Mouse (Mus musculus): Measurements from ENCODE around the gene Cand1. TPM values are rescaled to one million over a fixed set of nuclear protein-coding genes. Genes with fewer than 3 reads are reported as not detected.

The Cand1 gene
- polyA plus RNA-seq, 1 experiment, result 30.8 TPM

DNA sequence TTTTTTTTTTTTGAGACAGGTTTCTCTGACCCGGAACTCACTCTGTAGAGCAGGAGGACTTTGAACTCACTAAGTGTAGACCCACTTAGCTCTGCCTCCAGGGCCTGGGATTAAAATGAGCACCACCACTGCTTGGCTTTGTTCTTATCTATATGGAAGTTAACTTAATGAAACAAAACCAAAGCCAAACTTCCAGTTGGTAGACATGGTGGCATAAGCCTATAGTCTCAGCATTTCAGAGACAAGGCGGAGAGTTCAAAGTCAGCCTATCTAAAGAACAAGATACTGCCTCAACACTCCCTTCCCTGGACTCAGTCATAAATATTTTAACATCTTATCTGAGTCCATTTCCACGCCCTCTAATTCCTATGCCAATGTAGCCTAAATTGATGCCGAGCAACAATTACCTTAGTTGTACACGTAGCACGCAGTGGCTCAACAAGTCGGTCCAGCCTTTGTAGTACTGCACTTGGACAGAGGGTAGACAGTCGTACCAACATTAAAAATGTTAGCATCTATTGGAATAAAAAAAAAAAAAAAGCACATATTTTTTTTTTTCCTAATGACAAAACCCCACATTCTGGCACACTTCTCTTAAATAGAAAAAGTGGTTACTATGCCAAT lies 33.4 kb downstream of the Cand1 start:
- H3K36me3 ChIP-seq (ENCODE audit: control insufficient read depth, insufficient read depth), result peaks cover 81% of the 10 kb centered on the region
- no peak overlapping the region for H3K4me2 ChIP-seq (ENCODE audit: low read depth)
- no peak overlapping the region for H3ac ChIP-seq (ENCODE audit: control insufficient read depth, insufficient read length)
- H3K27me3 ChIP-seq (ENCODE audit: control insufficient read depth, insufficient read depth, insufficient read length), result no peaks in the 10 kb centered on the region
- no peaks in the 10 kb centered on the region for H3K79me2 ChIP-seq (ENCODE audit: control insufficient read depth, insufficient read depth)
- no peak overlapping the region for H3K4me3 ChIP-seq
- TF ChIP-seq POLR2AphosphoS2 (IDR thresholded peaks at IDR 0.05; ENCODE audit: insufficient read length, low read depth) (no peak), SRF (IDR thresholded peaks at IDR 0.05; ENCODE audit: control insufficient read depth, insufficient read length, low read depth) (no peak), REST (IDR thresholded peaks at IDR 0.05; ENCODE audit: insufficient read depth, insufficient read length) (no peak), MYOG (IDR thresholded peaks at IDR 0.05; ENCODE audit: control insufficient read depth in 1 of 3, insufficient read depth in 1 of 3, insufficient read length in 2 of 3, low read depth in 2 of 3) (no peak), POLR2A (IDR thresholded peaks at IDR 0.05; ENCODE audit: insufficient read length, low read depth) (no peak), TCF3 (IDR thresholded peaks at IDR 0.05; ENCODE audit: insufficient read length, low read depth) (no peak), MAX (IDR thresholded peaks at IDR 0.05; ENCODE audit: low read depth) (no peak), MYOD1 (IDR thresholded peaks at IDR 0.05; ENCODE audit: control insufficient read depth in 1 of 3, insufficient read length in 2 of 3, low read depth in 2 of 3) (no peak), CEBPB (IDR thresholded peaks at IDR 0.05; ENCODE audit: insufficient read depth, poor library complexity, severe bottlenecking) (no peak), USF1 (IDR thresholded peaks at IDR 0.05; ENCODE audit: low read depth) (no peak), E2F4 (IDR thresholded peaks at IDR 0.05; ENCODE audit: insufficient read depth) (no peak), TCF12 (IDR thresholded peaks at IDR 0.05; ENCODE audit: insufficient read depth, poor library complexity, severe bottlenecking) (no peak)

DNA sequence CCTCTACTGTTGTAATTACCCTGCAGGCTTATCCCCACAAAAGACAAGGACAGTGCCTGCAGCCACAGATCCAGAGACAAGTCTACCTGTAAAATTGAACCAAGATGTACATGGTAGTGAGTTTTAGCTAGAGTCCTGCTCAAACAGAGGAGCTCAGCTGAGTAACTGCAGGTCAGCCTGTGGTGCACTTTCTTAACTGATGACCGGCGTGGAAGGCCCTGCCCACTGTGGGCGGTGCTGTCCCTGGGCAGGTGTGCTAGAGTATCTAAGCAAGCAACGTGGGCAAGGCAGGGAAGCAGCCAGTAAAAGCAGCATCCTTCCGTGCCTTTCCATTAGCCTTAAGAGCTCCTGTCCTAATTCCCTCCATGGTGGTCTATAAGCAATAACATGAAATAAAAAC lies 34.6 kb downstream of the Cand1 start:
- no peaks in the 10 kb centered on the region for H3K79me2 ChIP-seq (ENCODE audit: control insufficient read depth, insufficient read depth)
- H3ac ChIP-seq (ENCODE audit: control insufficient read depth, insufficient read length), result no peak overlapping the region
- H3K4me3 ChIP-seq, result no peak overlapping the region
- TF ChIP-seq MYOD1 (IDR thresholded peaks at IDR 0.05; ENCODE audit: control insufficient read depth in 1 of 3, insufficient read length in 2 of 3, low read depth in 2 of 3) (no peak), TCF12 (IDR thresholded peaks at IDR 0.05; ENCODE audit: insufficient read depth, poor library complexity, severe bottlenecking) (no peak), POLR2AphosphoS2 (IDR thresholded peaks at IDR 0.05; ENCODE audit: insufficient read length, low read depth) (no peak), MAX (IDR thresholded peaks at IDR 0.05; ENCODE audit: low read depth) (no peak), E2F4 (IDR thresholded peaks at IDR 0.05; ENCODE audit: insufficient read depth) (no peak), TCF3 (IDR thresholded peaks at IDR 0.05; ENCODE audit: insufficient read length, low read depth) (no peak), CEBPB (IDR thresholded peaks at IDR 0.05; ENCODE audit: insufficient read depth, poor library complexity, severe bottlenecking) (no peak), MYOG (IDR thresholded peaks at IDR 0.05; ENCODE audit: control insufficient read depth in 1 of 3, insufficient read depth in 1 of 3, insufficient read length in 2 of 3, low read depth in 2 of 3) (no peak), POLR2A (IDR thresholded peaks at IDR 0.05; ENCODE audit: insufficient read length, low read depth) (no peak), SRF (IDR thresholded peaks at IDR 0.05; ENCODE audit: control insufficient read depth, insufficient read length, low read depth) (no peak), USF1 (IDR thresholded peaks at IDR 0.05; ENCODE audit: low read depth) (no peak), REST (IDR thresholded peaks at IDR 0.05; ENCODE audit: insufficient read depth, insufficient read length) (no peak)
- peaks cover 77% of the 10 kb centered on the region for H3K36me3 ChIP-seq (ENCODE audit: control insufficient read depth, insufficient read depth)
- H3K4me2 ChIP-seq (ENCODE audit: low read depth), result no peak overlapping the region
- no peaks in the 10 kb centered on the region for H3K27me3 ChIP-seq (ENCODE audit: control insufficient read depth, insufficient read depth, insufficient read length)

DNA sequence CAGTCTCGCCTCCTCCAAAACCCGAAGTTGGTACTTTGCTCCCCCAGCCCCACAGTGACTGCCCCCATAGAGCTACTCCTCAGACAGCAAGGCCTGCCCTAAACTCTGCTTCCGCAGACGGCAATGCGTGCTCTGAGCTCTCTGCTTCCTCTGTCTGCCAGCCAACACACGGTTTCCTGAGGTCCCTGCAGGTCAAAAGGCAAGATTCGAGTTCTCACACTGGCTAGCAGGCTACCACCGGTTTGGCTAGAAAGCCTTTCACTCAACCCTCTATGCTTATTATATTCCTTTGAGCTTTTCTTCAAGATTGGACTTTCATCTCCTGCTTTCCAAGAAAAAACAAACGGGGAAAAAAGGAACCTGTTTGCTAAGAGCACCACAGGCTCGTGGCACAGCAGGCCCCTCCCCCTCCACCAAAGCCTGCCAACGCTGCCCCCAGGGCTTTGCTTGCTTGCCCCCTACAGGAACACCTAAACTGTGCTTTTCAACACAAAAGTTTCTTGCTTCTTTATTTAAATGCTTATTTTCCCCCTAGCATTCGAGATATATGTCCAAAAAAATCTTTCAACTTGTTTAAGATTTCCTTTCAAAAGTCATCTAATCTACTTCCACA lies 35.4 kb downstream of the Cand1 start:
- Histone ChIP-seq H3K27me3 (ENCODE audit: control insufficient read depth, insufficient read depth, insufficient read length) (no peaks in the 10 kb centered on the region), H3K36me3 (ENCODE audit: control insufficient read depth, insufficient read depth) (peaks cover 71% of the 10 kb centered on the region)
- TF ChIP-seq TCF3 (IDR thresholded peaks at IDR 0.05; ENCODE audit: insufficient read length, low read depth), result no peak
- no peak for TF ChIP-seq MAX (IDR thresholded peaks at IDR 0.05; ENCODE audit: low read depth)
- no peak for TF ChIP-seq POLR2AphosphoS2 (IDR thresholded peaks at IDR 0.05; ENCODE audit: insufficient read length, low read depth)
- TF ChIP-seq POLR2A (IDR thresholded peaks at IDR 0.05; ENCODE audit: insufficient read length, low read depth), result no peak
- no peak for TF ChIP-seq MYOG (IDR thresholded peaks at IDR 0.05; ENCODE audit: control insufficient read depth in 1 of 3, insufficient read depth in 1 of 3, insufficient read length in 2 of 3, low read depth in 2 of 3)
- TF ChIP-seq REST (IDR thresholded peaks at IDR 0.05; ENCODE audit: insufficient read depth, insufficient read length), result no peak
- TF ChIP-seq SRF (IDR thresholded peaks at IDR 0.05; ENCODE audit: control insufficient read depth, insufficient read length, low read depth), result no peak
- no peak for TF ChIP-seq TCF12 (IDR thresholded peaks at IDR 0.05; ENCODE audit: insufficient read depth, poor library complexity, severe bottlenecking)
- no peak for TF ChIP-seq USF1 (IDR thresholded peaks at IDR 0.05; ENCODE audit: low read depth)
- no peak for TF ChIP-seq MYOD1 (IDR thresholded peaks at IDR 0.05; ENCODE audit: control insufficient read depth in 1 of 3, insufficient read length in 2 of 3, low read depth in 2 of 3)
- TF ChIP-seq CEBPB (IDR thresholded peaks at IDR 0.05; ENCODE audit: insufficient read depth, poor library complexity, severe bottlenecking), result no peak
- TF ChIP-seq E2F4 (IDR thresholded peaks at IDR 0.05; ENCODE audit: insufficient read depth), result no peak

DNA sequence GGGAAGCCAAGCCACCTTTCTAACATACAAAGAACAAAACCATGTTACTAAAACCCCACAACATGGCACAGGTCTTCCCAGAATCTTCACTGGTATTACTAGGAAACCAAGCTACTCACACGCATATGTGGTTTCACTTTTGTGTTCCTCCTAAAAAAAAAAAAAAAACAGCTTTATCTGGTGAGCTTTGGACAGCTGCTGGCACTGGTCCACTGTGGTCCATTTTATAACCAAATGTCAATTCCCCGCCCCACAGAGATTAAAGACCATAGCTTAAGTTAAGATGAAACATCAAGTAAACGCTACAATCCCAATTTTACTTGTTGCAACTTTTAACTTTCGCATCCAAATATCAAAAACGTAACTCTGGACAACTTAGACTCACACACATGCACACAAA lies 40.0 kb downstream of the Cand1 start:
- no peaks in the 10 kb centered on the region for H3K27me3 ChIP-seq (ENCODE audit: control insufficient read depth, insufficient read depth, insufficient read length)
- H3K36me3 ChIP-seq (ENCODE audit: control insufficient read depth, insufficient read depth), result peaks cover 34% of the 10 kb centered on the region

More for the DNA sequence above, 35.4 kb downstream of the Cand1 start:
- no peak overlapping the region for H3ac ChIP-seq (ENCODE audit: control insufficient read depth, insufficient read length)
- no peak overlapping the region for H3K4me3 ChIP-seq
- H3K4me2 ChIP-seq (ENCODE audit: low read depth), result no peak overlapping the region
- H3K79me2 ChIP-seq (ENCODE audit: control insufficient read depth, insufficient read depth), result no peaks in the 10 kb centered on the region

More for the DNA sequence above, 40.0 kb downstream of the Cand1 start:
- H3K4me2 ChIP-seq (ENCODE audit: low read depth), result no peak overlapping the region
- no peak overlapping the region for H3K4me3 ChIP-seq
- H3K79me2 ChIP-seq (ENCODE audit: control insufficient read depth, insufficient read depth), result no peaks in the 10 kb centered on the region
- TF ChIP-seq TCF12 (IDR thresholded peaks at IDR 0.05; ENCODE audit: insufficient read depth, poor library complexity, severe bottlenecking) (no peak), POLR2AphosphoS2 (IDR thresholded peaks at IDR 0.05; ENCODE audit: insufficient read length, low read depth) (no peak), USF1 (IDR thresholded peaks at IDR 0.05; ENCODE audit: low read depth) (no peak), MYOG (IDR thresholded peaks at IDR 0.05; ENCODE audit: control insufficient read depth in 1 of 3, insufficient read depth in 1 of 3, insufficient read length in 2 of 3, low read depth in 2 of 3) (no peak), CEBPB (IDR thresholded peaks at IDR 0.05; ENCODE audit: insufficient read depth, poor library complexity, severe bottlenecking) (no peak), E2F4 (IDR thresholded peaks at IDR 0.05; ENCODE audit: insufficient read depth) (no peak), TCF3 (IDR thresholded peaks at IDR 0.05; ENCODE audit: insufficient read length, low read depth) (no peak), SRF (IDR thresholded peaks at IDR 0.05; ENCODE audit: control insufficient read depth, insufficient read length, low read depth) (no peak), POLR2A (IDR thresholded peaks at IDR 0.05; ENCODE audit: insufficient read length, low read depth) (no peak), MYOD1 (IDR thresholded peaks at IDR 0.05; ENCODE audit: control insufficient read depth in 1 of 3, insufficient read length in 2 of 3, low read depth in 2 of 3) (no peak), REST (IDR thresholded peaks at IDR 0.05; ENCODE audit: insufficient read depth, insufficient read length) (no peak), MAX (IDR thresholded peaks at IDR 0.05; ENCODE audit: low read depth) (no peak)
- H3ac ChIP-seq (ENCODE audit: control insufficient read depth, insufficient read length), result no peak overlapping the region

Measured in myocyte (in vitro differentiated cells).